Mouse (Mus musculus) MEL (cell line): ENCODE results near the gene Notch4. TPM values are rescaled to one million over a fixed set of nuclear protein-coding genes. Genes with fewer than 3 reads are reported as not detected.

ENCODE experiments used
- DNase-seq: peaks from one replicate; pipeline ENCODE4 v3.0.0; 2011; ENCODE audit warnings: low read depth, low spot score
- H3K27ac ChIP-seq: 2 replicates; pipeline ENCODE4 v1.5.1; 2012; ENCODE audit warnings: low read depth, mild to moderate bottlenecking, control low read depth, low read length, moderate library complexity; ENCODE audit not compliant: control insufficient read depth
- H3K27me3 ChIP-seq, 2 experiments: fragments of 150-350 bp in 1 of 2; sonication (generic) in 1 of 2; 2 replicates each; pipeline ENCODE4 v1.6.1; 2012; ENCODE audit warnings: low read length in 2 of 2, mild to moderate bottlenecking in 2 of 2, improper control_type of control experiment in 1 of 2, moderate library complexity in 1 of 2; ENCODE audit not compliant: insufficient read depth in 2 of 2, control insufficient read depth in 1 of 2
- H3K36me3 ChIP-seq, 2 experiments: 2 replicates each; pipeline ENCODE4 v1.6.1; 2012 to 2014; ENCODE audit warnings: low read length in 2 of 2, improper control_type of control experiment in 1 of 2, inconsistent platforms in 1 of 2, mild to moderate bottlenecking in 1 of 2; ENCODE audit not compliant: insufficient read depth in 2 of 2, control insufficient read depth in 1 of 2
- H3K4me1 ChIP-seq, 2 experiments: fragments of 150-350 bp in 1 of 2; sonication (generic) in 1 of 2; 2 replicates each; pipeline ENCODE4 v1.6.1; 2012; ENCODE audit warnings: low read length in 2 of 2, improper control_type of control experiment in 1 of 2, mild to moderate bottlenecking in 1 of 2; ENCODE audit not compliant: insufficient read depth in 2 of 2, control insufficient read depth in 1 of 2
- H3K4me3 ChIP-seq, 2 experiments: fragments of 150-350 bp in 1 of 2; sonication (generic) in 1 of 2; 2 replicates each; pipeline ENCODE4 v1.5.1; 2012; ENCODE audit warnings: low read depth in 2 of 2, low read length in 2 of 2, mild to moderate bottlenecking in 2 of 2, moderate library complexity in 2 of 2, control low read depth in 1 of 2, improper control_type of control experiment in 1 of 2; ENCODE audit not compliant: control insufficient read depth in 1 of 2, insufficient read depth in 1 of 2
- H3K79me2 ChIP-seq: 2 replicates; pipeline ENCODE4 v1.6.1; 2012; ENCODE audit warnings: mild to moderate bottlenecking, low read length, moderate library complexity; ENCODE audit not compliant: control insufficient read depth, poor library complexity, insufficient read depth
- H3K9ac ChIP-seq: 2 replicates; pipeline ENCODE4 v1.6.1; 2012; ENCODE audit warnings: low read depth, mild to moderate bottlenecking, control low read depth, low read length, moderate library complexity; ENCODE audit not compliant: control insufficient read depth, poor library complexity, severe bottlenecking
- H3K9me3 ChIP-seq: fragments of 150-350 bp; sonication (generic); replicated peaks from 2 replicates; pipeline ENCODE4 v1.6.1; 2012; ENCODE audit warnings: mild to moderate bottlenecking, low read length, improper control_type of control experiment, moderate library complexity; ENCODE audit not compliant: insufficient read depth
- BHLHE40 ChIP-seq: IDR thresholded peaks from 2 replicates; pipeline ENCODE4 v1.6.1; 2012; ENCODE audit warnings: low read depth, mild to moderate bottlenecking, inconsistent platforms, low read length, improper control_type of control experiment, borderline replicate concordance
- CHD1 ChIP-seq: IDR thresholded peaks from 2 replicates; pipeline ENCODE4 v1.6.1; 2012; ENCODE audit warnings: low read depth, mild to moderate bottlenecking, inconsistent platforms, low read length, improper control_type of control experiment
- CHD2 ChIP-seq: IDR thresholded peaks from 2 replicates; pipeline ENCODE4 v1.6.1; 2011; ENCODE audit warnings: low read length, improper control_type of control experiment
- CTCF ChIP-seq, 3 experiments: IDR thresholded peaks in 2 of 3; conservative IDR thresholded peaks in 1 of 3; 2 replicates each; pipeline ENCODE4 v1.5.1; 2011 to 2012; ENCODE audit warnings: low read length in 3 of 3, low read depth in 2 of 3, mild to moderate bottlenecking in 2 of 3, improper control_type of control experiment in 1 of 3, inconsistent platforms in 1 of 3, mixed read lengths in 1 of 3, moderate library complexity in 1 of 3; ENCODE audit not compliant: control insufficient read depth in 1 of 3, insufficient read depth in 1 of 3, poor library complexity in 1 of 3, severe bottlenecking in 1 of 3
- E2F4 ChIP-seq: IDR thresholded peaks from 2 replicates; pipeline ENCODE4 v1.6.1; 2011; ENCODE audit warnings: low read depth, low read length, improper control_type of control experiment, borderline replicate concordance
- ELF1 ChIP-seq: IDR thresholded peaks from 2 replicates; pipeline ENCODE4 v1.6.1; 2014; ENCODE audit warnings: low read depth, mild to moderate bottlenecking, inconsistent platforms, low read length, improper control_type of control experiment, moderate library complexity
- EP300 ChIP-seq, 2 experiments: IDR thresholded peaks; 2 replicates each; pipeline ENCODE4 v1.6.1; 2011; ENCODE audit warnings: improper control_type of control experiment in 2 of 2, low read length in 2 of 2, low read depth in 1 of 2, mild to moderate bottlenecking in 1 of 2
- ETS1 ChIP-seq: IDR thresholded peaks from 2 replicates; pipeline ENCODE4 v1.6.1; 2012; ENCODE audit warnings: low read depth, mild to moderate bottlenecking, inconsistent platforms, low read length, improper control_type of control experiment, moderate library complexity
- GABPA ChIP-seq: IDR thresholded peaks from 2 replicates; pipeline ENCODE4 v1.6.1; 2012; ENCODE audit warnings: low read depth, mild to moderate bottlenecking, inconsistent platforms, low read length, improper control_type of control experiment, moderate library complexity
- GATA1 ChIP-seq: IDR thresholded peaks from 2 replicates; pipeline ENCODE4 v1.6.1; 2011; ENCODE audit warnings: low read depth, low read length, improper control_type of control experiment
- HCFC1 ChIP-seq: IDR thresholded peaks from 2 replicates; pipeline ENCODE4 v1.6.1; 2012; ENCODE audit warnings: low read depth, mild to moderate bottlenecking, inconsistent platforms, low read length, improper control_type of control experiment, moderate library complexity
- JUND ChIP-seq: IDR thresholded peaks from 2 replicates; pipeline ENCODE4 v1.6.1; 2011; ENCODE audit warnings: low read depth, mild to moderate bottlenecking, improper control_type of control experiment, low read length
- KAT2A ChIP-seq: conservative IDR thresholded peaks from 2 replicates; pipeline ENCODE4 v1.6.1; 2012; ENCODE audit warnings: low read depth, low read length, improper control_type of control experiment, inconsistent platforms
- MAFK ChIP-seq: IDR thresholded peaks from 2 replicates; pipeline ENCODE4 v1.6.1; 2011; ENCODE audit warnings: low read depth, mild to moderate bottlenecking, low read length, improper control_type of control experiment, borderline replicate concordance
- MAX ChIP-seq: IDR thresholded peaks from 2 replicates; pipeline ENCODE4 v1.6.1; 2011; ENCODE audit warnings: low read length, improper control_type of control experiment
- MAZ ChIP-seq: IDR thresholded peaks from 2 replicates; pipeline ENCODE4 v1.6.1; 2012; ENCODE audit warnings: low read depth, mild to moderate bottlenecking, inconsistent platforms, low read length, improper control_type of control experiment
- MEF2A ChIP-seq: IDR thresholded peaks from 2 replicates; pipeline ENCODE4 v1.6.1; 2014; ENCODE audit warnings: low read depth, mild to moderate bottlenecking, inconsistent platforms, low read length, improper control_type of control experiment; ENCODE audit not compliant: poor library complexity, insufficient replicate concordance, severe bottlenecking; ENCODE audit errors: extremely low read depth
- MXI1 ChIP-seq: IDR thresholded peaks from 2 replicates; pipeline ENCODE4 v1.6.1; 2011; ENCODE audit warnings: mild to moderate bottlenecking, low read depth, low read length, improper control_type of control experiment
- MYB ChIP-seq: IDR thresholded peaks from 2 replicates; pipeline ENCODE4 v1.6.1; 2011; ENCODE audit warnings: mild to moderate bottlenecking, low read depth, low read length, improper control_type of control experiment
- MYC ChIP-seq: IDR thresholded peaks from 2 replicates; pipeline ENCODE4 v1.6.1; 2011; ENCODE audit warnings: low read depth, mild to moderate bottlenecking, low read length, improper control_type of control experiment, moderate library complexity
- NELFE ChIP-seq: IDR thresholded peaks from 2 replicates; pipeline ENCODE4 v1.6.1; 2011; ENCODE audit warnings: low read depth, low read length, improper control_type of control experiment
- NRF1 ChIP-seq: IDR thresholded peaks from 2 replicates; pipeline ENCODE4 v1.6.1; 2014; ENCODE audit warnings: low read depth, mild to moderate bottlenecking, inconsistent platforms, low read length, improper control_type of control experiment, moderate library complexity; ENCODE audit not compliant: poor library complexity, insufficient read depth, severe bottlenecking
- POLR2A ChIP-seq, 2 experiments: IDR thresholded peaks; 2 replicates each; pipeline ENCODE4 v1.6.1; 2011 to 2012; ENCODE audit warnings: low read length in 2 of 2, mild to moderate bottlenecking in 2 of 2, control low read depth in 1 of 2, improper control_type of control experiment in 1 of 2, low read depth in 1 of 2, moderate library complexity in 1 of 2; ENCODE audit not compliant: control insufficient read depth in 1 of 2, insufficient read depth in 1 of 2, poor library complexity in 1 of 2
- POLR2AphosphoS2 ChIP-seq: IDR thresholded peaks from 2 replicates; pipeline ENCODE4 v1.6.1; 2011; ENCODE audit warnings: low read length, improper control_type of control experiment
- POLR2AphosphoS5 ChIP-seq: IDR thresholded peaks from 2 replicates; pipeline ENCODE4 v1.6.1; 2012; ENCODE audit warnings: low read depth, borderline replicate concordance, mild to moderate bottlenecking, inconsistent platforms, low read length, moderate library complexity, mixed read lengths
- RAD21 ChIP-seq: IDR thresholded peaks from 2 replicates; pipeline ENCODE4 v1.6.1; 2011; ENCODE audit warnings: mild to moderate bottlenecking, low read depth, low read length, improper control_type of control experiment
- RCOR1 ChIP-seq: IDR thresholded peaks from 2 replicates; pipeline ENCODE4 v1.6.1; 2012; ENCODE audit warnings: low read depth, mild to moderate bottlenecking, inconsistent platforms, low read length, improper control_type of control experiment
- SIN3A ChIP-seq: IDR thresholded peaks from 2 replicates; pipeline ENCODE4 v1.6.1; 2012; ENCODE audit warnings: low read length, improper control_type of control experiment, inconsistent platforms
- SMC3 ChIP-seq: IDR thresholded peaks from 2 replicates; pipeline ENCODE4 v1.6.1; 2011; ENCODE audit warnings: low read depth, low read length, improper control_type of control experiment
- TBP ChIP-seq: IDR thresholded peaks from 2 replicates; pipeline ENCODE4 v1.8.0; 2011; ENCODE audit warnings: low read depth, low read length, improper control_type of control experiment
- UBTF ChIP-seq: IDR thresholded peaks from 2 replicates; pipeline ENCODE4 v1.6.1; 2012; ENCODE audit warnings: low read depth, mild to moderate bottlenecking, inconsistent platforms, low read length, improper control_type of control experiment, moderate library complexity, borderline replicate concordance; ENCODE audit not compliant: insufficient read depth
- USF1 ChIP-seq: IDR thresholded peaks from 2 replicates; pipeline ENCODE4 v1.6.1; 2014; ENCODE audit warnings: low read depth, mild to moderate bottlenecking, inconsistent platforms, low read length, improper control_type of control experiment, moderate library complexity
- USF2 ChIP-seq, 2 experiments: IDR thresholded peaks; 2 replicates each; pipeline ENCODE4 v1.6.1; 2011 to 2012; ENCODE audit warnings: improper control_type of control experiment in 2 of 2, low read length in 2 of 2, borderline replicate concordance in 1 of 2, inconsistent platforms in 1 of 2, low read depth in 1 of 2, mild to moderate bottlenecking in 1 of 2; ENCODE audit not compliant: insufficient read depth in 1 of 2
- ZC3H11A ChIP-seq: IDR thresholded peaks from 2 replicates; pipeline ENCODE4 v1.6.1; 2012; ENCODE audit warnings: low read depth, mild to moderate bottlenecking, inconsistent platforms, low read length, improper control_type of control experiment
- ZKSCAN1 ChIP-seq: IDR thresholded peaks from 2 replicates; pipeline ENCODE4 v1.6.1; 2012; ENCODE audit warnings: low read depth, mild to moderate bottlenecking, inconsistent platforms, low read length, improper control_type of control experiment, moderate library complexity
- ZMIZ1 ChIP-seq: IDR thresholded peaks from 2 replicates; pipeline ENCODE4 v1.6.1; 2012; ENCODE audit warnings: low read depth, mild to moderate bottlenecking, inconsistent platforms, low read length, improper control_type of control experiment, moderate library complexity
- ZNF384 ChIP-seq: IDR thresholded peaks from 2 replicates; pipeline ENCODE4 v1.6.1; 2012; ENCODE audit warnings: low read depth, mild to moderate bottlenecking, inconsistent platforms, low read length, improper control_type of control experiment
- polyA plus RNA-seq, 2 experiments: library from polyadenylated mRNA; stranded (reverse) in 1 of 2; unstranded in 1 of 2; fragments of >175 nt in 1 of 2; fragments of >200 nt in 1 of 2; gene quantifications; 2 replicates each; pipeline versions ENCODE4 v1.2.1 to v1.2.4; 2012; ENCODE audit warnings: low replicate concordance in 2 of 2, low read depth in 1 of 2; ENCODE audit not compliant: insufficient read length in 2 of 2, insufficient read depth in 1 of 2, missing spikeins in 1 of 2
- total RNA-seq: library from RNA; depleted of rRNA; stranded (reverse); fragments of 300-350 nt; gene quantifications from 2 replicates; pipeline ENCODE4 v1.2.3, GENCODE M21; 2012

Notch4 gene
- total and polyA plus RNA-seq, 3 experiments, result 0.15 to 21.9 (median 0.33) TPM

GRCm38 (mm10) chr17:34586796-34587422, 22.8 kb downstream of the Notch4 start:
- Histone ChIP-seq H3K4me1 (peaks cover 11 to 35% of the 10 kb centered on the region in 2 experiments), H3K9me3 (no peaks in the 10 kb centered on the region), H3K79me2 (peaks cover 9% of the 10 kb centered on the region; the same call in 1 of the 2 replicates), H3K9ac (peak overlapping the region; percentile 92), H3K27me3 (no peaks in the 10 kb centered on the region), H3K4me3 (peak overlapping the region; percentile 92 to 99), H3K36me3 (peaks cover 0 to 27% of the 10 kb centered on the region in 2 experiments; a peak in 2 of 4 replicates), H3K27ac (peak overlapping the region; percentile 65)
- peak; percentile 91 for DNase-seq
- TF ChIP-seq POLR2AphosphoS5, result no peak
- TF ChIP-seq RAD21, result no peak
- no peak for TF ChIP-seq ELF1
- no peak for TF ChIP-seq ETS1
- TF ChIP-seq MYB, result no peak
- TF ChIP-seq SMC3, result no peak
- no peak for TF ChIP-seq ZKSCAN1
- TF ChIP-seq MXI1, result peak; percentile 73
- TF ChIP-seq CTCF (IDR thresholded peaks at IDR 0.05 in 2 of 3, conservative IDR thresholded peaks at IDR 0.05 in 1 of 3; ENCODE audit: control insufficient read depth in 1 of 3, insufficient read depth in 1 of 3, low read depth in 2 of 3, low read length in 3 of 3, poor library complexity in 1 of 3, severe bottlenecking in 1 of 3), result no peak
- TF ChIP-seq RCOR1, result no peak
- TF ChIP-seq NRF1, result no peak
- TF ChIP-seq ZNF384, result no peak
- no peak; the same call in 1 of the 2 replicates for TF ChIP-seq ZC3H11A
- TF ChIP-seq USF1, result 0 out of 2 replicates have a peak, but pooled peaks have one; percentile 16
- TF ChIP-seq USF2 (IDR thresholded peaks at IDR 0.05; ENCODE audit: borderline replicate concordance in 1 of 2, insufficient read depth in 1 of 2, low read depth in 1 of 2, low read length in 2 of 2), result no peak
- TF ChIP-seq POLR2AphosphoS2, result no peak; the same call in 1 of the 2 replicates
- TF ChIP-seq GABPA, result no peak
- TF ChIP-seq NELFE, result no peak
- TF ChIP-seq HCFC1, result no peak
- TF ChIP-seq MAFK, result no peak
- no peak for TF ChIP-seq KAT2A
- TF ChIP-seq CHD1, result no peak
- no peak; the same call in 1 of the 2 replicates for TF ChIP-seq ZMIZ1
- TF ChIP-seq GATA1, result no peak
- no peak for TF ChIP-seq EP300 (IDR thresholded peaks at IDR 0.05; ENCODE audit: low read depth in 1 of 2, low read length in 2 of 2)
- no peak for TF ChIP-seq POLR2A (IDR thresholded peaks at IDR 0.05; ENCODE audit: control insufficient read depth in 1 of 2, insufficient read depth in 1 of 2, low read depth in 1 of 2, low read length in 2 of 2, poor library complexity in 1 of 2)
- peak; percentile 28; the same call in 1 of the 2 replicates for TF ChIP-seq SIN3A
- TF ChIP-seq CHD2, result no peak
- TF ChIP-seq UBTF, result no peak
- TF ChIP-seq JUND, result no peak
- TF ChIP-seq MYC, result no peak
- TF ChIP-seq MAX, result peak; percentile 35
- no peak for TF ChIP-seq MEF2A
- TF ChIP-seq TBP, result no peak
- TF ChIP-seq MAZ, result no peak
- 0 out of 2 replicates have a peak, but pooled peaks have one; percentile 21 for TF ChIP-seq E2F4
- TF ChIP-seq BHLHE40, result no peak
